Mouse (Mus musculus) layer of hippocampus, adult 6 months (tissue): Measurements from ENCODE around the gene Apol11a. TPM values are rescaled to one million over a fixed set of nuclear protein-coding genes. Genes with fewer than 3 reads are reported as not detected.

Source experiments
- long read RNA-seq, 2 experiments: library from polyadenylated mRNA; unstranded; transcript quantifications; one replicate each; pipeline ENCODE4 v2.0.0; 2019 to 2020
- polyA plus RNA-seq: library from polyadenylated mRNA; unstranded; fragments of <200 nt; fragmentation: Nextera tagmentation; gene quantifications from 2 replicates; pipeline ENCODE4 v1.2.3, GENCODE M21; 2021

Gene Apol11a
- polyA plus RNA-seq, result not detected in 2 replicates
- long read RNA-seq, experiment 1, result 0 reads
- long read RNA-seq, experiment 2, result 0 reads

DNA sequence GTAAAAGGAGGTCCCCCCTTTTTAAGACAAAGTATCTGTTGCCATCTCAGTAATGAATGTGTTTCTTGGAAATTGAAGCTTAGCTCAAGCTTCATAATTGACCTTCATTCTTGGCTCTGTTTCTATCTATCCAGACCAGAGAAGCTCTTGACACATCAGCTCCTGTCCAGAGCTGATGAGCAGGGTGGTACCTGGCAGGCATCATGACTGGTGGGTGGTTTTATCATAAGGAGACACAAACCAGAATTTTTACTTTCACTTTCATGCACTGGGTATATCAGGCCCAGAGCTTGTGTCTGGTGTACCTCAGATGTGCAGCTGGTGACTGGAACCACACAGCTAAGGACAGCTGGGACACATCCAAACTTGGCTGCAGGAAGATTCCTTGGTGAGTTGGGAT is at the start of gene Apol11a:
Gene Apol11a (plus strand): TSS at position 306 of the 400 bp plus-strand sequence.

DNA sequence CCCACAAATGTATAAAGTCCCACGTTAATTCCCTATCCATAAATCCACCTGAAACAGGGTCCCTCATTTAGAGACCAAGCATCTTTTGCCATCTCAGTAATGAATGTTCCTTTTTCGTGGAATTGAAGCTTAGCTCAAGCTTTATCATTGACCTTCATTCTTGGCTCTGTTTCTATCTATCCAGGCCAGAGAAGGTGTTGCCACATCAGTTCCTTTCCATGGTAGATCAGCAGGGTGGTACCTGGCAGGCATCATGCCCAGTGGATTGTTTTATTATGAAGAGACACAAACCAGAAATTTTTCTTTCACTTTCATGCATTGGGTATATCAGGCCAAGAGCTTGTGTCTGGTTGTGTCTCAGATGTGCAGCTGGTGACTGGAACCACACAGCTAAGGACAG is 31.4 kb upstream of the Apol11a start, which contains the start of gene Apol10a:
Gene Apol10a (plus strand): TSS at position 355 of the 400 bp plus-strand sequence.

GRCm38 (mm10) chr15:77533216-77533615 is 25.1 kb downstream of the Apol11a start, which contains the start of gene Apol7c:
TSS of gene Apol7c (minus strand) at chr15:77533316.

DNA sequence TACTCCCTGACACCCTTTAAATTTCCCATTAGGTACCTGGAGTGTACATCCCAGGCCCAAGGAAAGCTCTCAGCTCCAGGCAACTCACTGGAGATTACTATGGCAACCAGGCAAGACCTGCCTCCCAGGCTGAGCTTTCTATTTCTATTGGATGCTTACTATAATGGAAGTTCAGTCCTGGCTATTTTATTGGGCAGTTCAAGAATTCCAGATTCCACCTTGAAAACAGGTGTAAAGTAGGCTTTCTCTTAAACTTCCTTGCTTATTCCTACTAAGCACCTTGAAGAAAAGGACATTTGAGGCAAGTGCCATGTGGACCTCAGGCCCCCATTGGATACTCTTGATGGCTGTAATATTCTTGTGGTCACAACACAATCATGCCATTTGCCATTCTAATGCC is 53.7 kb downstream of the Apol11a start, which contains the start of gene 1700025B11Rik:
Gene 1700025B11Rik (minus strand): TSS at position 101 of the 400 bp plus-strand sequence.

Other genes with a start within 250 kb of the Apol11a start
- 25.6 and 27.4 TPM in 2 replicates for gene Rbfox2, start 201.3 kb upstream of the Apol11a start, polyA plus RNA-seq
- gene Apol7a, start 109.2 kb upstream of the Apol11a start, polyA plus RNA-seq, result 0.20 TPM in 1 of 2 replicates, not detected in the other
- gene Apol9a, start 97.1 kb upstream of the Apol11a start, polyA plus RNA-seq, result 0.11 and 0.43 TPM in 2 replicates
- 0.06 TPM in 1 of 2 replicates, not detected in the other for gene Apol7b, start 60.8 kb upstream of the Apol11a start, polyA plus RNA-seq
- gene Apol10a, start 31.2 kb upstream of the Apol11a start, polyA plus RNA-seq, result not detected in 2 replicates
- not detected in 2 replicates for gene Apol7c, start 25.0 kb downstream of the Apol11a start, polyA plus RNA-seq
- gene 1700025B11Rik, start 53.6 kb downstream of the Apol11a start, polyA plus RNA-seq, result not detected in 2 replicates
- gene Apol10b, start 87.9 kb downstream of the Apol11a start, polyA plus RNA-seq, result 0.16 TPM in 1 of 2 replicates, not detected in the other
- not detected in 2 replicates for gene Gm36245, start 91.0 kb downstream of the Apol11a start, polyA plus RNA-seq
- not detected in 2 replicates for gene Apol11b, start 135.0 kb downstream of the Apol11a start, polyA plus RNA-seq
- 0.13 TPM in 1 of 2 replicates, not detected in the other for gene Apol7e, start 190.6 kb downstream of the Apol11a start, polyA plus RNA-seq
- 0.20 and 0.33 TPM in 2 replicates for gene Apol9b, start 220.8 kb downstream of the Apol11a start, polyA plus RNA-seq
- 1.3 and 2.1 TPM in 2 replicates for gene Apol8, start 248.7 kb downstream of the Apol11a start, polyA plus RNA-seq